Mouse (Mus musculus): ENCODE results near the gene Olfr624. TPM values are rescaled to one million over a fixed set of nuclear protein-coding genes. Genes with fewer than 3 reads are reported as not detected.
A peak's percentile ranks its signal among the peaks of the same experiment; 100 is the strongest.
"Not testable (repeated sequence)": the region's sequence is repeated elsewhere in the genome, so short reads cannot be mapped to it uniquely, and the experiment has no call there.

Olfr624 gene
- polyA plus RNA-seq (2015; fragmentation: Nextera tagmentation; extraction: Ambion mirVana), result 0.02 TPM in 2 replicates

- H3K9me3 ChIP-seq (replicated peaks; ENCODE audit: control insufficient read depth, low read length), result no peaks in the 10 kb centered on the region
- no peak within 1 kb of the TSS for H3K9ac ChIP-seq (ENCODE audit: low read depth, low read length)
- no peaks in the 10 kb centered on the region for H3K27me3 ChIP-seq (ENCODE audit: control insufficient read depth, insufficient read depth, low read depth, low read length)
- no peak within 1 kb of the TSS for H3K4me3 ChIP-seq (ENCODE audit: low read depth, low read length)
- 72% methylated on average over 2 of the region's 2 CpGs for whole genome bisulfite sequencing (ENCODE audit: insufficient replicate concordance)
- H3K4me1 ChIP-seq (ENCODE audit: control insufficient read depth, low read depth, low read length), result no peaks in the 10 kb centered on the region
- no peak within 1 kb of the TSS for H3K4me2 ChIP-seq (ENCODE audit: low read depth, low read length)
- no peaks in the 10 kb centered on the region for H3K36me3 ChIP-seq (ENCODE audit: control insufficient read depth, insufficient read depth)
- ATAC-seq (ENCODE audit: low read depth), result no peak
- H3K27ac ChIP-seq (ENCODE audit: low read length), result no peak within 1 kb of the TSS
Observed at GRCm38 (mm10) chr7:103671091-103671490, at the start of gene Olfr624. Gene Olfr624, minus strand, starts transcription at chr7:103671191.

- 75% methylated on average over 1 of the region's 1 CpGs for WGBS (ENCODE audit: insufficient replicate concordance)
- ATAC-seq (ENCODE audit: low read depth), result not testable (repeated sequence)
Observed at GRCm38 (mm10) chr7:103716398-103716797, 45.4 kb upstream of the Olfr624 start.

GRCm38 (mm10) chr7:103714371-103714770, 43.4 kb upstream of the Olfr624 start, which contains the start of gene Olfr243:
Gene Olfr243, plus strand, starts transcription at chr7:103714671.
- H3K27ac ChIP-seq (ENCODE audit: low read length), result no peak within 1 kb of the TSS
- H3K4me3 ChIP-seq (ENCODE audit: low read depth, low read length), result no peak within 1 kb of the TSS
- H3K36me3 ChIP-seq (ENCODE audit: control insufficient read depth, insufficient read depth), result no peaks in the 10 kb centered on the region
- H3K9me3 ChIP-seq (replicated peaks; ENCODE audit: control insufficient read depth, low read length), result no peaks in the 10 kb centered on the region
- H3K9ac ChIP-seq (ENCODE audit: low read depth, low read length), result no peak within 1 kb of the TSS
- no peaks in the 10 kb centered on the region for H3K27me3 ChIP-seq (ENCODE audit: control insufficient read depth, insufficient read depth, low read depth, low read length)
- no peak within 1 kb of the TSS for H3K4me2 ChIP-seq (ENCODE audit: low read depth, low read length)
- ATAC-seq (ENCODE audit: low read depth), result no peak
- no peaks in the 10 kb centered on the region for H3K4me1 ChIP-seq (ENCODE audit: control insufficient read depth, low read depth, low read length)

More at GRCm38 (mm10) chr7:103716398-103716797, 45.4 kb upstream of the Olfr624 start:
- not testable (repeated sequence) for H3K4me2 ChIP-seq (ENCODE audit: low read depth, low read length); H3K4me3 ChIP-seq (ENCODE audit: low read depth, low read length); H3K36me3 ChIP-seq (ENCODE audit: control insufficient read depth, insufficient read depth); H3K9ac ChIP-seq (ENCODE audit: low read depth, low read length); H3K27ac ChIP-seq (ENCODE audit: low read length); H3K27me3 ChIP-seq (ENCODE audit: control insufficient read depth, insufficient read depth, low read depth, low read length); H3K9me3 ChIP-seq (replicated peaks; ENCODE audit: control insufficient read depth, low read length); H3K4me1 ChIP-seq (ENCODE audit: control insufficient read depth, low read depth, low read length)

GRCm38 (mm10) chr7:103712024-103712423, 41.0 kb upstream of the Olfr624 start:
- Histone ChIP-seq H3K27me3 (ENCODE audit: control insufficient read depth, insufficient read depth, low read depth, low read length) (no peaks in the 10 kb centered on the region), H3K36me3 (ENCODE audit: control insufficient read depth, insufficient read depth) (no peaks in the 10 kb centered on the region), H3K9ac (ENCODE audit: low read depth, low read length) (no peak overlapping the region), H3K27ac (ENCODE audit: low read length) (no peak overlapping the region), H3K4me3 (ENCODE audit: low read depth, low read length) (no peak overlapping the region), H3K9me3 (replicated peaks; ENCODE audit: control insufficient read depth, low read length) (no peaks in the 10 kb centered on the region), H3K4me2 (ENCODE audit: low read depth, low read length) (no peak overlapping the region), H3K4me1 (ENCODE audit: control insufficient read depth, low read depth, low read length) (no peaks in the 10 kb centered on the region)
- peak; percentile 30; the same call in 1 of the 2 replicates for ATAC-seq (ENCODE audit: low read depth)
- WGBS (ENCODE audit: insufficient replicate concordance), result 11% methylated on average over 2 of the region's 2 CpGs

- Histone ChIP-seq H3K4me2 (ENCODE audit: low read depth, low read length) (no peak overlapping the region), H3K9me3 (replicated peaks; ENCODE audit: control insufficient read depth, low read length) (no peaks in the 10 kb centered on the region), H3K4me3 (ENCODE audit: low read depth, low read length) (no peak overlapping the region), H3K9ac (ENCODE audit: low read depth, low read length) (no peak overlapping the region), H3K36me3 (ENCODE audit: control insufficient read depth, insufficient read depth) (no peaks in the 10 kb centered on the region), H3K27me3 (ENCODE audit: control insufficient read depth, insufficient read depth, low read depth, low read length) (no peaks in the 10 kb centered on the region), H3K27ac (ENCODE audit: low read length) (no peak overlapping the region), H3K4me1 (ENCODE audit: control insufficient read depth, low read depth, low read length) (no peaks in the 10 kb centered on the region)
- WGBS (ENCODE audit: insufficient replicate concordance), result 71% methylated on average over 4 of the region's 4 CpGs
- no peak for ATAC-seq (ENCODE audit: low read depth)
Observed at GRCm38 (mm10) chr7:103699469-103699868, 28.5 kb upstream of the Olfr624 start.

GRCm38 (mm10) chr7:103682420-103682819, 11.4 kb upstream of the Olfr624 start, which contains the start of gene Olfr625-ps1:
Gene Olfr625-ps1, plus strand, starts transcription at chr7:103682720.
- no peaks in the 10 kb centered on the region for H3K9me3 ChIP-seq (replicated peaks; ENCODE audit: control insufficient read depth, low read length)
- no peak within 1 kb of the TSS for H3K4me3 ChIP-seq (ENCODE audit: low read depth, low read length)
- H3K36me3 ChIP-seq (ENCODE audit: control insufficient read depth, insufficient read depth), result no peaks in the 10 kb centered on the region
- H3K4me1 ChIP-seq (ENCODE audit: control insufficient read depth, low read depth, low read length), result no peaks in the 10 kb centered on the region
- H3K27ac ChIP-seq (ENCODE audit: low read length), result no peak within 1 kb of the TSS
- no peak for ATAC-seq (ENCODE audit: low read depth)
- no peaks in the 10 kb centered on the region for H3K27me3 ChIP-seq (ENCODE audit: control insufficient read depth, insufficient read depth, low read depth, low read length)
- H3K4me2 ChIP-seq (ENCODE audit: low read depth, low read length), result no peak within 1 kb of the TSS
- no peak within 1 kb of the TSS for H3K9ac ChIP-seq (ENCODE audit: low read depth, low read length)

GRCm38 (mm10) chr7:103663598-103663997, 7.4 kb downstream of the Olfr624 start, which contains the start of gene Olfr623:
Gene Olfr623, minus strand, starts transcription at chr7:103663698.
- no peak for ATAC-seq (ENCODE audit: low read depth)
- H3K4me2 ChIP-seq (ENCODE audit: low read depth, low read length), result no peak within 1 kb of the TSS
- no peaks in the 10 kb centered on the region for H3K36me3 ChIP-seq (ENCODE audit: control insufficient read depth, insufficient read depth)
- no peak within 1 kb of the TSS for H3K27ac ChIP-seq (ENCODE audit: low read length)
- H3K27me3 ChIP-seq (ENCODE audit: control insufficient read depth, insufficient read depth, low read depth, low read length), result no peaks in the 10 kb centered on the region
- H3K9ac ChIP-seq (ENCODE audit: low read depth, low read length), result no peak within 1 kb of the TSS
- no peaks in the 10 kb centered on the region for H3K4me1 ChIP-seq (ENCODE audit: control insufficient read depth, low read depth, low read length)
- no peak within 1 kb of the TSS for H3K4me3 ChIP-seq (ENCODE audit: low read depth, low read length)
- no peaks in the 10 kb centered on the region for H3K9me3 ChIP-seq (replicated peaks; ENCODE audit: control insufficient read depth, low read length)

- no peaks in the 10 kb centered on the region for H3K36me3 ChIP-seq (ENCODE audit: control insufficient read depth, insufficient read depth)
- ATAC-seq (ENCODE audit: low read depth), result no peak
- WGBS (ENCODE audit: insufficient replicate concordance), result 61% methylated on average over 4 of the region's 4 CpGs
- H3K9ac ChIP-seq (ENCODE audit: low read depth, low read length), result no peak overlapping the region
- H3K4me2 ChIP-seq (ENCODE audit: low read depth, low read length), result no peak overlapping the region
- H3K4me3 ChIP-seq (ENCODE audit: low read depth, low read length), result no peak overlapping the region
- no peaks in the 10 kb centered on the region for H3K9me3 ChIP-seq (replicated peaks; ENCODE audit: control insufficient read depth, low read length)
- H3K27ac ChIP-seq (ENCODE audit: low read length), result no peak overlapping the region
- no peaks in the 10 kb centered on the region for H3K4me1 ChIP-seq (ENCODE audit: control insufficient read depth, low read depth, low read length)
- H3K27me3 ChIP-seq (ENCODE audit: control insufficient read depth, insufficient read depth, low read depth, low read length), result no peaks in the 10 kb centered on the region
Observed at GRCm38 (mm10) chr7:103644070-103644469, 26.9 kb downstream of the Olfr624 start.

GRCm38 (mm10) chr7:103642602-103643001, 28.4 kb downstream of the Olfr624 start, which contains the start of gene Olfr622:
Gene Olfr622, minus strand, starts transcription at chr7:103642702.
- H3K9me3 ChIP-seq (replicated peaks; ENCODE audit: control insufficient read depth, low read length), result no peaks in the 10 kb centered on the region

More at GRCm38 (mm10) chr7:103642602-103643001, 28.4 kb downstream of the Olfr624 start, which contains the start of gene Olfr622:
- H3K4me2 ChIP-seq (ENCODE audit: low read depth, low read length), result no peak within 1 kb of the TSS
- no peaks in the 10 kb centered on the region for H3K4me1 ChIP-seq (ENCODE audit: control insufficient read depth, low read depth, low read length)
- no peaks in the 10 kb centered on the region for H3K36me3 ChIP-seq (ENCODE audit: control insufficient read depth, insufficient read depth)
- no peaks in the 10 kb centered on the region for H3K27me3 ChIP-seq (ENCODE audit: control insufficient read depth, insufficient read depth, low read depth, low read length)
- WGBS (ENCODE audit: insufficient replicate concordance), result 49% methylated on average over 1 of the region's 1 CpGs
- no peak within 1 kb of the TSS for H3K4me3 ChIP-seq (ENCODE audit: low read depth, low read length)
- no peak within 1 kb of the TSS for H3K27ac ChIP-seq (ENCODE audit: low read length)
- no peak for ATAC-seq (ENCODE audit: low read depth)
- H3K9ac ChIP-seq (ENCODE audit: low read depth, low read length), result no peak within 1 kb of the TSS

Measured in liver, embryonic 16.5 days (tissue).